ENCODE assay signal across 20 mouse cellular contexts in the genomic region with DNA sequence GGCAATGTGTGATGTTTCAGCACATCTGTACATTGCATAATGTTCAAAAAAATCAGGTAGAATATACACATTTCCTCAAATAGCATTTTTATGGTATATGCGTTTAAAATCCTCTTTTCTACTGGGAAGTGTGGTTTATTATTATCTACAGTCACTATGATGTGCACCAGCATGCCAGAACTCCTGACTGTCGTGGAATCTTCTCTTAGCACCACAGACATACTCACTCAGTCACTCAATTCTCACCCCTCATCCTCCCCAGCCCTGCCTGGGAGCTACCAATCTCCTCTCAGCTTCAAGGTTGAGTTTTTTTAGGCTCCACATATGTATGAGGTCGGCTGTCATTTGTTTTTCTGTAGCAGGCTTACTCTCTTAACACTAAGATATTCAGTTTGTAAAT. TPM values are rescaled to one million over a fixed set of nuclear protein-coding genes. Genes with fewer than 3 reads are reported as not detected.
"Had no signal": no experiment of that assay in that cellular context is flagged by ENCODE, and none has a peak within 500 bp of the region (broad histone marks: within the 10 kb centered on the region; RNA-seq: fewer than 3 reads in every experiment).

No protein-coding gene starts in this region.

- H3K4me2 ChIP-seq: liver, embryonic 15.5 days; lung, embryonic 15.5 days; midbrain, embryonic 12.5 days; neural tube, embryonic 12.5 days; stomach, embryonic 15.5 days had no signal

- H3K4me1 ChIP-seq: liver, embryonic 15.5 days; megakaryocyte, embryonic 14.5 days; stomach, embryonic 15.5 days had no signal

- H3K27ac ChIP-seq: liver, embryonic 15.5 days; lung, embryonic 15.5 days; macrophage; midbrain, embryonic 12.5 days; neural tube, embryonic 12.5 days; stomach, embryonic 15.5 days; stomach, postnatal 0 days had no signal

- ATAC-seq: liver, postnatal 0 days; lung, postnatal 0 days had no signal

- H3K9ac ChIP-seq: liver, embryonic 15.5 days; liver, postnatal 0 days; lung, embryonic 15.5 days; midbrain, embryonic 12.5 days; neural tube, embryonic 12.5 days; stomach, embryonic 15.5 days had no signal

- H3K9me3 ChIP-seq: liver, embryonic 15.5 days; lung, embryonic 15.5 days; megakaryocyte, embryonic 14.5 days; midbrain, embryonic 12.5 days; neural tube, embryonic 12.5 days; stomach, embryonic 15.5 days had no signal

- H3K4me3 ChIP-seq: liver, embryonic 15.5 days; lung, embryonic 15.5 days; megakaryocyte, embryonic 14.5 days; midbrain, embryonic 12.5 days; neural tube, embryonic 12.5 days; stomach, embryonic 15.5 days had no signal

- DNase-seq: liver, postnatal 0 days; lung, adult 2 months; lung, postnatal 14 days; lung, postnatal 36 days; right cerebral cortex, postnatal 14 days; thymus, adult 2 months; thymus, postnatal 25 days; thymus, postnatal 4 days had no signal

- H3K27me3 ChIP-seq: liver, embryonic 15.5 days; lung, embryonic 15.5 days; midbrain, embryonic 12.5 days; neural tube, embryonic 12.5 days; stomach, embryonic 15.5 days had no signal

- H3K36me3 ChIP-seq: liver, embryonic 15.5 days; lung, embryonic 15.5 days; midbrain, embryonic 12.5 days; neural tube, embryonic 12.5 days; stomach, embryonic 15.5 days had no signal

RNA-seq across cellular contexts. Expression of gene Dchs2, which starts 20.8 kb away (rescaled TPM):
- total RNA-seq: megakaryocyte progenitor cell, adult 5-6 weeks; monocyte, adult 5-6 weeks; neutrophil, adult 5-6 weeks had no signal
- polyA plus RNA-seq: macrophage had no signal
